Comparison of ENCODE assay signal across 8 mouse cellular contexts in the genomic region with DNA sequence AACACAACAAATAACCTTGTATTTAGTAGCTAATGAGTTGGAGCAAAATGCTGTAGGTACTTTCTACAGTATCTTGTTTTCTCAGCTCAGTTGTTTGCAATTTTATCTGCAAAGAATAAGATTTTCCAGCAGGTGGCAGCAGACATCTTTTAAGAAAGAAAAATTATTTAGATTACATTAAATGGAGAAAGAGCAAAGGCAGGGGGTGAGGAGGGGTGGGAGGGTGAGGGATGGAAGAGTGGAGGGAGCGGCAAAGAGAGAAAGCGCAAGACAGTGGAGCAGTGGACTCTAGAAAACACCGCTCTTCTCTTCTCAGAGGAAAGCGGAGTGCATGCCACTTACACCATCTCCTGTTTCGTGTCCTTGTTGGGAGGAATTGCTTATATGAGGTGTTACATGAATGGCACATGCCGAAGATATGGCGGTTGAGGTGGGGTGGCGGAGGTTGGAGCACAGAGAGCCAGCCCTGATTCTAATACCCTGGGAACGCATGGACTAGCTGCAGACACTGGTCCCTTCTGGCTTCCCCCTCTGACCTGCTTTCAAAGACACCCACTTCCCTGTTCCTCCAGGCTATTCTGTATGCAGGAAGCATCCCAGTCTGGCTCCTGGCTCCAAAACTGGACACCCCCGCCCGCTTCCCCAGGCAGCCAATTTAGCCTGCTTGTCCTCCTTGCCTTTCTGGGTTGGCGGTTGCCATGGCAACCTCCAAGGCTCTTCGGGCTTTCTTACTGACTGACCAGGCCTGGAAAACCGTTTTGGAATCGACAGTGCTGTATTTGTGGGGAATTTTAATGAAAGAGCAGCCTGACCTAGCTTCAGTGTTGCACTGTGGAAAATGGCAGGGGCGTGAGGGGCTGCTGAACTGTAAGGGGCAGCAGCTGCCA.
DNase-seq lines count a peak whose midpoint lies in the region; ATAC-seq lines count a peak whose summit lies in the region.

No protein-coding gene starts in this region.

- 1% methylated on average over 16 of the region's 16 CpGs for WGBS in forebrain, embryonic 16.5 days
- 22% methylated on average over 16 of the region's 16 CpGs for WGBS in stomach, embryonic 15.5 days

- no peaks in the 10 kb centered on the region for H3K27me3 ChIP-seq in forebrain, embryonic 16.5 days (replicated peaks; ENCODE audit: control insufficient read depth, insufficient read depth, low read length)
- H3K27me3 ChIP-seq in stomach, embryonic 15.5 days (replicated peaks), result no peaks in the 10 kb centered on the region

- peak; percentile 91 for ATAC-seq in forebrain, embryonic 16.5 days
- ATAC-seq in stomach, embryonic 15.5 days (ENCODE audit: insufficient read depth, low FRiP score, low read depth), result no peak

- peak overlapping the region; percentile 91 for H3K27ac ChIP-seq in forebrain, embryonic 16.5 days (ENCODE audit: low read length)
- H3K27ac ChIP-seq in stomach, embryonic 15.5 days, result no peak overlapping the region

- no peaks in the 10 kb centered on the region for H3K9me3 ChIP-seq in forebrain, embryonic 16.5 days (ENCODE audit: control insufficient read depth, low read length)
- H3K9me3 ChIP-seq in stomach, embryonic 15.5 days, result no peaks in the 10 kb centered on the region

- peaks cover 15% of the 10 kb centered on the region for H3K4me1 ChIP-seq in forebrain, embryonic 16.5 days (replicated peaks; ENCODE audit: control insufficient read depth, insufficient read depth, low read length)
- 0 out of 2 replicates have a peak, but pooled peaks cover 4% of the 10 kb centered on the region for H3K4me1 ChIP-seq in stomach, embryonic 15.5 days

- H3K4me2 ChIP-seq in forebrain, embryonic 16.5 days (ENCODE audit: low read length), result peak overlapping the region; percentile 56
- peak overlapping the region; percentile 54 for H3K4me2 ChIP-seq in stomach, embryonic 15.5 days

- H3K9ac ChIP-seq in forebrain, embryonic 16.5 days (replicated peaks; ENCODE audit: low read depth, low read length), result peak overlapping the region; percentile 57
- H3K9ac ChIP-seq in stomach, embryonic 15.5 days, result no peak overlapping the region

- H3K36me3 ChIP-seq in forebrain, embryonic 16.5 days (ENCODE audit: control insufficient read depth, insufficient read depth), result no peaks in the 10 kb centered on the region
- no peaks in the 10 kb centered on the region for H3K36me3 ChIP-seq in stomach, embryonic 15.5 days

- H3K4me3 ChIP-seq in forebrain, embryonic 16.5 days (replicated peaks; ENCODE audit: low read length), result peak overlapping the region; percentile 46
- H3K4me3 ChIP-seq in stomach, embryonic 15.5 days (replicated peaks), result peak overlapping the region; percentile 28

- intact Hi-C loops in heart, postnatal 36 days (cut with DNase I), result no loop called here

- DNase-seq in MEL-GATA-1-ER (ENCODE audit: extremely low read depth, low read depth), result peak; percentile 19
- DNase-seq in cerebellum, adult 11 months, result peak; percentile 85
- peak; percentile 18 for DNase-seq in heart, postnatal 36 days
- DNase-seq in layer of hippocampus, postnatal 25 days (ENCODE audit: extremely low spot score in 1 of 2, low spot score in 1 of 2), result peak; percentile 60 to 61
- peak; percentile 91 for DNase-seq in mesoderm, embryonic 11.5 days (ENCODE audit: low read depth, low spot score)
- no peak for DNase-seq in natural killer cell, adult 2 months (ENCODE audit: low spot score in 2 of 2)

Comparison
In these comparisons a context has a peak if more than half of its experiments do, and no peak if none do; other contexts are left out.
1. DNase-seq: peak in MEL-GATA-1-ER (single experiment), cerebellum, adult 11 months (single experiment), heart, postnatal 36 days (2 of 2), layer of hippocampus, postnatal 25 days (2 of 2) and mesoderm, embryonic 11.5 days (single experiment); none in natural killer cell, adult 2 months (0 of 2).